Mouse (Mus musculus) myocyte (in vitro differentiated cells): ENCODE measurements around the gene Spata21.

Experiments used
- E2F4 ChIP-seq: IDR thresholded peaks from one replicate; pipeline ENCODE4 v1.6.1; 2011; ENCODE audit warnings: mild to moderate bottlenecking, control low read depth, moderate library complexity; ENCODE audit not compliant: insufficient read depth
- MYOD1 ChIP-seq, 3 experiments: IDR thresholded peaks; one replicate each; pipeline ENCODE4 v1.6.1; 2011; ENCODE audit warnings: control low read depth in 2 of 3, low read depth in 2 of 3, mild to moderate bottlenecking in 2 of 3, moderate library complexity in 1 of 3; ENCODE audit not compliant: insufficient read length in 2 of 3, control insufficient read depth in 1 of 3
- POLR2A ChIP-seq: IDR thresholded peaks from one replicate; pipeline ENCODE4 v1.6.1; 2011; ENCODE audit warnings: low read depth, mild to moderate bottlenecking, control low read depth, moderate library complexity; ENCODE audit not compliant: insufficient read length
- POLR2AphosphoS2 ChIP-seq: IDR thresholded peaks from one replicate; pipeline ENCODE4 v1.6.1; 2011; ENCODE audit warnings: low read depth, control low read depth; ENCODE audit not compliant: insufficient read length
- REST ChIP-seq: IDR thresholded peaks from one replicate; pipeline ENCODE4 v1.6.1; 2011; ENCODE audit warnings: mild to moderate bottlenecking, control low read depth, moderate library complexity; ENCODE audit not compliant: insufficient read depth, insufficient read length
- TCF12 ChIP-seq: IDR thresholded peaks from one replicate; pipeline ENCODE4 v1.6.1; 2011; ENCODE audit warnings: mild to moderate bottlenecking, control low read depth; ENCODE audit not compliant: poor library complexity, insufficient read depth, severe bottlenecking

- TF ChIP-seq TCF12 (no peak), POLR2A (no peak), E2F4 (no peak), REST (no peak), POLR2AphosphoS2 (no peak), MYOD1 (IDR thresholded peaks at IDR 0.05; ENCODE audit: control insufficient read depth in 1 of 3, insufficient read length in 2 of 3, low read depth in 2 of 3) (no peak)
Observed at GRCm38 (mm10) chr4:141096710-141097109, 8.6 kb downstream of the Spata21 start.
